Mouse (Mus musculus): ENCODE results near the gene Spag5. TPM values are rescaled to one million over a fixed set of nuclear protein-coding genes. Genes with fewer than 3 reads are reported as not detected.

The Spag5 gene
- polyA plus RNA-seq, 1 experiment from 2014 or later, result 50.3 TPM

DNA sequence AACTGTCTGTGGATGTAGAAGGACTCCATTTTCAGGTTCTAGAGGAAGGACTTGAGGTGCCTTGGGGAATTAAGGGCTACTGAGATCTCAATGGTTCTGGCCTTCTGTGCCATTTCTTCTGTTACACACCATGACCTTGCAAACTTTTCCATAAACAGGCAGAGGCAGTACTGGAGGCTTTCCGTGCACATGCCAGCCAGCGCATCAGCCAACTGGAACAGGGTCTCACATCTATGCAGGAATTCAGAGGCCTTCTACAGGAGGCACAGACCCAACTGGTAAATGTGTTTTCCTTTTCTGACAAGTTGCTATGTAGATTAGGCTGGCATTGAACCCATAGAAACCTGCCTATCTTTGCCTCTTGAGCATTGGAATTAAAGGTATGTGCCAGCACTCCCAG lies 12.3 kb downstream of the Spag5 start:
- Histone ChIP-seq H3K36me3 (ENCODE audit: control insufficient read depth, insufficient read depth, low read length) (peaks cover 60% of the 10 kb centered on the region), H3K27ac (ENCODE audit: low read depth, low read length) (no peak overlapping the region), H3K4me3 (ENCODE audit: low read depth, low read length) (no peak overlapping the region), H3K9me3 (ENCODE audit: control insufficient read depth, low read length) (no peaks in the 10 kb centered on the region), H3K9ac (ENCODE audit: low read depth, low read length) (no peak overlapping the region), H3K27me3 (replicated peaks; ENCODE audit: control insufficient read depth, insufficient read depth, low read length) (no peaks in the 10 kb centered on the region), H3K4me1 (replicated peaks; ENCODE audit: control insufficient read depth, insufficient read depth, low read length) (no peaks in the 10 kb centered on the region), H3K4me2 (no peak overlapping the region)
- WGBS, result 95% methylated on average over 2 of the region's 2 CpGs
- no peak for ATAC-seq (replicated peaks; ENCODE audit: low FRiP score)
- DNase-seq (ENCODE audit: low spot score), result no peak

- Histone ChIP-seq H3K4me3 (ENCODE audit: low read depth, low read length) (no peak overlapping the region), H3K4me2 (no peak overlapping the region), H3K4me1 (replicated peaks; ENCODE audit: control insufficient read depth, insufficient read depth, low read length) (peaks cover 7% of the 10 kb centered on the region), H3K9ac (ENCODE audit: low read depth, low read length) (no peak overlapping the region), H3K36me3 (ENCODE audit: control insufficient read depth, insufficient read depth, low read length) (peaks cover 63% of the 10 kb centered on the region), H3K9me3 (ENCODE audit: control insufficient read depth, low read length) (no peaks in the 10 kb centered on the region), H3K27me3 (replicated peaks; ENCODE audit: control insufficient read depth, insufficient read depth, low read length) (no peaks in the 10 kb centered on the region), H3K27ac (ENCODE audit: low read depth, low read length) (no peak overlapping the region)
- DNase-seq (ENCODE audit: low spot score) (no peak), ATAC-seq (replicated peaks; ENCODE audit: low FRiP score) (no peak)
- WGBS, result 86% methylated on average over 2 of the region's 2 CpGs
Observed at GRCm38 (mm10) chr11:78318411-78318810, 17.1 kb downstream of the Spag5 start.

DNA sequence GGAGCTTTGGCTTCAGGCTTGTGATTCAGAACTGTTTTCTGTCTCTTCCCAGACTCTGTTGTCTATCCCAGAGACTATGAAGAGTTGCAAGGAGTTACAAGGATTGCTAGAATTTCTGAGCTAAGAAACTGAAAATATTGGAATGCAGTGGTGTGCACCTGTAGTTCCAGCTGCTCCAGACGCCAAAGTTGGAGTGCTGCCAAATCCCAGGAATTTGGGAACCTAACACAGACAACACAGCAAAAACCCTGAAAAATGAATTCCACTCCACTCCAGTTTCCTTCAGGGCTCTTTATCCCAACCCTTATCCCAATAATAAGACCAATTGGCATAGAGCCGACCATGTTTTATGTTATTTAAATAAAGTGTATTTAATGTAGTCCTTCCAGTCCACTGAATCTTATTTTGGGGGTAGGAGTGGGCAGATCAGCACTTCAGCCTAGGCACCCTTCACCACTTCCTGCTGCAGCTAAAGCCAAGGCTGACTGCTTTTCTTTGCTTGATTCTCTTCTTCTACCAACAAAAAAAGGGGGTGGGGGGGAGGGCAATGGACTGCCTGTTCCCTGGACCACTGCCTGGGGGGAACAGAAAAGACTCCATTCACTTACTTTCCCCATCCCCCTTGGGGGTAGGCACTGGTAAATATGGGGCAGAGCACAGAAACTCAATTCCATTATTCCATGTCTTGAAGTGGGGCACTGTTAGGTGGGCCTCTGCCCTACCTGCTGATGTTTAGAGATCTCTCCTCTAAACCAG lies 20.9 kb downstream of the Spag5 start:
- H3K9ac ChIP-seq (ENCODE audit: low read depth, low read length), result no peak overlapping the region
- peak overlapping the region; percentile 59 for H3K4me2 ChIP-seq
- 67% methylated on average over 2 of the region's 2 CpGs for WGBS
- H3K4me3 ChIP-seq (ENCODE audit: low read depth, low read length), result no peak overlapping the region
- H3K27me3 ChIP-seq (replicated peaks; ENCODE audit: control insufficient read depth, insufficient read depth, low read length), result no peaks in the 10 kb centered on the region
- no peak overlapping the region for H3K27ac ChIP-seq (ENCODE audit: low read depth, low read length)
- no peaks in the 10 kb centered on the region for H3K9me3 ChIP-seq (ENCODE audit: control insufficient read depth, low read length)
- H3K36me3 ChIP-seq (ENCODE audit: control insufficient read depth, insufficient read depth, low read length), result peaks cover 42% of the 10 kb centered on the region
- H3K4me1 ChIP-seq (replicated peaks; ENCODE audit: control insufficient read depth, insufficient read depth, low read length), result peaks cover 9% of the 10 kb centered on the region
- ATAC-seq (replicated peaks; ENCODE audit: low FRiP score) (0 out of 2 replicates have a peak, but pooled peaks have one; percentile 11), DNase-seq (ENCODE audit: low spot score) (no peak)

GRCm38 (mm10) chr11:78322860-78323259 lies 21.5 kb downstream of the Spag5 start, which contains the start of gene Aldoc:
Gene Aldoc (plus strand): TSS chr11:78322968.
- WGBS, result 7% methylated on average over 15 of the region's 15 CpGs
- DNase-seq (ENCODE audit: low spot score) (peak; percentile 80), ATAC-seq (replicated peaks; ENCODE audit: low FRiP score) (peak; percentile 97)
- H3K9ac ChIP-seq (ENCODE audit: low read depth, low read length), result no peak within 1 kb of the TSS; the same call in 1 of the 2 replicates
- H3K9me3 ChIP-seq (ENCODE audit: control insufficient read depth, low read length), result no peaks in the 10 kb centered on the region
- H3K36me3 ChIP-seq (ENCODE audit: control insufficient read depth, insufficient read depth, low read length), result peaks cover 36% of the 10 kb centered on the region
- peak within 1 kb of the TSS; percentile 26; the same call in 1 of the 2 replicates for H3K27ac ChIP-seq (ENCODE audit: low read depth, low read length)
- H3K4me3 ChIP-seq (ENCODE audit: low read depth, low read length), result no peak within 1 kb of the TSS
- H3K27me3 ChIP-seq (replicated peaks; ENCODE audit: control insufficient read depth, insufficient read depth, low read length), result no peaks in the 10 kb centered on the region
- H3K4me1 ChIP-seq (replicated peaks; ENCODE audit: control insufficient read depth, insufficient read depth, low read length), result peaks cover 9% of the 10 kb centered on the region
- H3K4me2 ChIP-seq, result peak within 1 kb of the TSS; percentile 59

GRCm38 (mm10) chr11:78324000-78324785 lies 22.9 kb downstream of the Spag5 start:
- ATAC-seq (replicated peaks; ENCODE audit: low FRiP score) (no peak), DNase-seq (ENCODE audit: low spot score) (no peak)
- Histone ChIP-seq H3K27me3 (replicated peaks; ENCODE audit: control insufficient read depth, insufficient read depth, low read length) (no peaks in the 10 kb centered on the region), H3K9me3 (ENCODE audit: control insufficient read depth, low read length) (no peaks in the 10 kb centered on the region), H3K4me2 (no peak overlapping the region), H3K27ac (ENCODE audit: low read depth, low read length) (no peak overlapping the region), H3K9ac (ENCODE audit: low read depth, low read length) (no peak overlapping the region), H3K4me1 (replicated peaks; ENCODE audit: control insufficient read depth, insufficient read depth, low read length) (peaks cover 12% of the 10 kb centered on the region), H3K36me3 (ENCODE audit: control insufficient read depth, insufficient read depth, low read length) (peaks cover 26% of the 10 kb centered on the region), H3K4me3 (ENCODE audit: low read depth, low read length) (no peak overlapping the region)
- WGBS, result 83% methylated on average over 15 of the region's 15 CpGs

DNA sequence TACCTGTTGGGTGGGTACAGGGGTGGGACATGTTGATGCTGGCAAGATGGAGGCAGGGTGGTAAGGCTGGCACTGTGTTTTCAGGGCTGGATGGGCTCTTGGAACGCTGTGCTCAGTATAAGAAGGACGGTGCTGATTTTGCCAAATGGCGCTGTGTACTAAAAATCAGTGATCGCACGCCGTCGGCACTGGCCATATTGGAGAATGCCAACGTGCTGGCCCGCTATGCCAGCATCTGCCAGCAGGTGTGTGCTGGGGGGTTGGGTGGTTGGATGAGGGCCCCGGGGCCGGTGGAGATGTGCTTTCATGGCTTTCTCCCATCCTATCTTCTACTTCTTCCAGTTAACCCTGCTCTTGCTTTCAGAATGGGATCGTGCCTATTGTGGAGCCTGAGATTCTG lies 23.6 kb downstream of the Spag5 start:
- Histone ChIP-seq H3K9me3 (ENCODE audit: control insufficient read depth, low read length) (no peaks in the 10 kb centered on the region), H3K27ac (ENCODE audit: low read depth, low read length) (no peak overlapping the region), H3K4me2 (no peak overlapping the region), H3K4me3 (ENCODE audit: low read depth, low read length) (no peak overlapping the region), H3K9ac (ENCODE audit: low read depth, low read length) (no peak overlapping the region), H3K4me1 (replicated peaks; ENCODE audit: control insufficient read depth, insufficient read depth, low read length) (peaks cover 12% of the 10 kb centered on the region), H3K36me3 (ENCODE audit: control insufficient read depth, insufficient read depth, low read length) (peaks cover 19% of the 10 kb centered on the region), H3K27me3 (replicated peaks; ENCODE audit: control insufficient read depth, insufficient read depth, low read length) (no peaks in the 10 kb centered on the region)
- no peak for DNase-seq (ENCODE audit: low spot score)
- no peak for ATAC-seq (replicated peaks; ENCODE audit: low FRiP score)
- WGBS, result 90% methylated on average over 12 of the region's 12 CpGs

DNA sequence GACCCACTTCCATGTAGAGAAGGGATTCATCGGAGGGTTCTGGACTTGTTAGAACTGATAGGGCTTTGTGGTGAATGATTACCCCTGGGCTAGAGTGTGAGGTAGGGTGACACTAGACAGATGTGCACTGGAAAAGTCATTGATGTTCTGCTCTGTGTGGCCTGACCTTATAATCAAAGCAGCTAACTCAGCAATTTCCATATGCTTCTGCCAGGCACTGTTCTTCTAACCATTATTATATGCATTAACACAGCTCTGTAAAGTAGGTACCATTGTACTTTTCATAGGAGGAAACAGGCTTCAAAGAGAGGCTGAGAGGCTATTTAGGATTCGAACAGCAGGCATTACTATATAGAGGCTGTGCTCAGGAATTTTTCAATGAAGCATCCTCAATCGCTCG lies 25.9 kb downstream of the Spag5 start:
- Histone ChIP-seq H3K9ac (ENCODE audit: low read depth, low read length) (no peak overlapping the region), H3K9me3 (ENCODE audit: control insufficient read depth, low read length) (no peaks in the 10 kb centered on the region), H3K36me3 (ENCODE audit: control insufficient read depth, insufficient read depth, low read length) (no peaks in the 10 kb centered on the region), H3K4me2 (no peak overlapping the region), H3K4me1 (replicated peaks; ENCODE audit: control insufficient read depth, insufficient read depth, low read length) (peaks cover 12% of the 10 kb centered on the region), H3K27ac (ENCODE audit: low read depth, low read length) (no peak overlapping the region), H3K27me3 (replicated peaks; ENCODE audit: control insufficient read depth, insufficient read depth, low read length) (no peaks in the 10 kb centered on the region), H3K4me3 (ENCODE audit: low read depth, low read length) (no peak overlapping the region)
- DNase-seq (ENCODE audit: low spot score), result no peak
- no peak for ATAC-seq (replicated peaks; ENCODE audit: low FRiP score)
- 87% methylated on average over 4 of the region's 4 CpGs for WGBS

- DNase-seq (ENCODE audit: low spot score) (peak; percentile 94), ATAC-seq (replicated peaks; ENCODE audit: low FRiP score) (peak; percentile 95)
- Histone ChIP-seq H3K4me2 (peak within 1 kb of the TSS; percentile 74), H3K27ac (ENCODE audit: low read depth, low read length) (peak within 1 kb of the TSS; percentile 28; the same call in 1 of the 2 replicates), H3K9ac (ENCODE audit: low read depth, low read length) (peak within 1 kb of the TSS; percentile 72), H3K27me3 (replicated peaks; ENCODE audit: control insufficient read depth, insufficient read depth, low read length) (no peaks in the 10 kb centered on the region), H3K4me3 (ENCODE audit: low read depth, low read length) (peak within 1 kb of the TSS; percentile 72), H3K9me3 (ENCODE audit: control insufficient read depth, low read length) (no peaks in the 10 kb centered on the region), H3K36me3 (ENCODE audit: control insufficient read depth, insufficient read depth, low read length) (peaks cover 4% of the 10 kb centered on the region; the same call in 1 of the 2 replicates), H3K4me1 (replicated peaks; ENCODE audit: control insufficient read depth, insufficient read depth, low read length) (peaks cover 9% of the 10 kb centered on the region)
- 10% methylated on average over 37 of the region's 37 CpGs for WGBS
Observed at GRCm38 (mm10) chr11:78327634-78328511, 26.5 kb downstream of the Spag5 start, which contains the start of gene Pigs. Gene Pigs (plus strand): TSS chr11:78328415.
